Mouse (Mus musculus) liver, postnatal 0 days (tissue): ENCODE results near the gene Gm45140.

Experiments
- CTCF ChIP-seq: sonication (generic); IDR thresholded peaks from 2 replicates; pipeline ENCODE4 v1.5.1; 2016; ENCODE audit warnings: antibody characterized with exemption, low read depth
- EP300 ChIP-seq: IDR thresholded peaks from 2 replicates; pipeline ENCODE4 v1.6.1; 2016; ENCODE audit warnings: antibody characterized with exemption, low read depth, mild to moderate bottlenecking

DNA sequence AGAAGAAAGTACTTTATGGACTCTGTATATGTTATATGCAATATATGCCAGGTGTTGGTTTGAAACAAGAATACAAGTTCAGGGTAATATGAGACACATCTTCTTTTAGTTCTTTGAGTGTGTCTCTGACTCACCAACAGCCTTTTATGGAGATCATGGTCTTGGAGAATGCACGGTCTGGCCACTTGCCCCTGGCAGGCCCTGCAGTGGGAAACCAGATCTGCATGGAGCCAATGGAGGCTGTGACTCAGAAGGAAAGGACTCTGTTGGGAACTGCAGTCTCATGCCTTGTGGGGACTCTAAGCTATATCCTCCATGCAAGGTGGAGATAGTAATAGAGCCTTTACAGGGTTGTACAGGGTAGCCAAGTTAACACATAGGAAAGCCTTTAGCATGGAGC lies 39.5 kb upstream of the Gm45140 start:
- TF ChIP-seq EP300 (no peak), CTCF (no peak)
